Mouse (Mus musculus) embryonic fibroblast, embryonic 13.5 days (primary cell): Measurements from ENCODE around the gene Zbp1.

Experiments used
- CTCF ChIP-seq: IDR thresholded peaks from 2 replicates; pipeline ENCODE4 v1.5.1; 2011; ENCODE audit warnings: mild to moderate bottlenecking, control low read depth, low read length, moderate library complexity, borderline replicate concordance; ENCODE audit not compliant: insufficient read depth
- POLR2A ChIP-seq: IDR thresholded peaks from 2 replicates; pipeline ENCODE4 v1.6.1; 2011; ENCODE audit warnings: low read depth, mild to moderate bottlenecking, control low read depth, low read length, moderate library complexity

GRCm38 (mm10) chr2:173175703-173176102 is 43.0 kb downstream of the Zbp1 start:
- TF ChIP-seq CTCF (no peak), POLR2A (no peak)
